Mouse (Mus musculus) embryonic fibroblast, embryonic 13.5 days (primary cell): ENCODE data around the gene Wnt16.

Experiments used
- CTCF ChIP-seq: IDR thresholded peaks from 2 replicates; pipeline ENCODE4 v1.5.1; 2011; ENCODE audit warnings: mild to moderate bottlenecking, control low read depth, low read length, moderate library complexity, borderline replicate concordance; ENCODE audit not compliant: insufficient read depth
- POLR2A ChIP-seq: IDR thresholded peaks from 2 replicates; pipeline ENCODE4 v1.6.1; 2011; ENCODE audit warnings: low read depth, mild to moderate bottlenecking, control low read depth, low read length, moderate library complexity

DNA sequence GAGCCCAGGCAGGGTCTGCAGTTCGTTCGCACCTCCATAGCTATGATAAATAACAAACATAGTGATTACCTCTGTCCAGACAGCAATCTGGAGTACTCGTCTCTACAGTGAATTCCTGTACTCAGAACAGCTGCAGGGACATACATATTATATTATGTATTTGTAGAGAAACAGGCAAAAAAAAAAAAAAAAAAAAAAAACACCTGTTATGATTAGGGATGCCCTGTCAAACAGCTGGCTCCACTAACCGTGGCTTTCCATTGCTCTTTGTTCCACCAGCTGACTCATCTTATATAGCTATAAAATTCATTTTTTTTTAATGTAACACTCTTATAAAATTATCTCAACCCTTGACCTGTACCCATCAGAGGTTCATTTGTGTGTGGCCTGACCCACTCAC, 38.3 kb downstream of the Wnt16 start:
- TF ChIP-seq CTCF (no peak), POLR2A (no peak)
